Mouse (Mus musculus): ENCODE measurements around the gene A730061H03Rik. TPM values are rescaled to one million over a fixed set of nuclear protein-coding genes. Genes with fewer than 3 reads are reported as not detected.

Gene A730061H03Rik
- polyA plus RNA-seq, 1 experiment from 2014 or later: 1.4 TPM

DNA sequence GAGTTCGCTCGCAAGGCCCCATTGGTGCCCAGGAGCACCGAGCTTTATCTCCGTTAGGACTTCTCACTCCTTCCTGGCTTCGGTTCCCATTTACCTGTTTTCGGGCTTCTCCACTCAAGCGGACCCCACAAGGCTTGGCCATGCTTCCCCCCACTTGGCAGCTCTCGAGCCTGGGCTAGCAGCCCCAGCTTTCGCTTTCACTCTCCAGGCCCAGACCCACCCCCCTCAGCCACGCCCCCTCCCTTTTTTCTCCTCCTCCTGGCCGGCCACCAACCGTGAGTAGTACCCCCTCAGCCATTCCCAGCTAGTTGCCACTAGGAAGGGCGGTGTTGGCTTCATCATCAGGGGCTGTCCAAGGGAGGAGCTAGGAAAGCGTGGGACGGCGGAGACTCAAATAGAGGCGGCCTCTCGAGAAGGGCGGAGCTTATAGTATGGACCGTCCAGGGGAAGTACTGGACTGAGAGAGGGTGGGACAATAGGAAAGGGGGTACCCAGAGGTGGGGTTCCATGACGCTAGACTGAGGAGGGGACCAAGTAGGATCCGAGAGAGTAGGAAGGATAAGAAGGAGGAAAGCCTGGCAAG, 30.6 kb upstream of the A730061H03Rik start, which contains the start of gene Psme2:
Gene Psme2 (minus strand): TSS at position 366 of the 583 bp plus-strand sequence.
- Histone ChIP-seq H3K4me2 (peak within 1 kb of the TSS; percentile 88), H3K9ac (peak within 1 kb of the TSS; percentile 68), H3K9me3 (no peaks in the 10 kb centered on the region), H3K27me3 (no peaks in the 10 kb centered on the region), H3K4me1 (peaks cover 28% of the 10 kb centered on the region), H3K4me3 (peak within 1 kb of the TSS; percentile 79), H3K27ac (peak within 1 kb of the TSS; percentile 97), H3K36me3 (peaks cover 42% of the 10 kb centered on the region)
- WGBS: under 1% methylated on average over 22 of the region's 22 CpGs
- ATAC-seq (ENCODE audit: insufficient number of reproducible peaks, low FRiP score, low TSS enrichment, low read depth): peak; percentile 94

DNA sequence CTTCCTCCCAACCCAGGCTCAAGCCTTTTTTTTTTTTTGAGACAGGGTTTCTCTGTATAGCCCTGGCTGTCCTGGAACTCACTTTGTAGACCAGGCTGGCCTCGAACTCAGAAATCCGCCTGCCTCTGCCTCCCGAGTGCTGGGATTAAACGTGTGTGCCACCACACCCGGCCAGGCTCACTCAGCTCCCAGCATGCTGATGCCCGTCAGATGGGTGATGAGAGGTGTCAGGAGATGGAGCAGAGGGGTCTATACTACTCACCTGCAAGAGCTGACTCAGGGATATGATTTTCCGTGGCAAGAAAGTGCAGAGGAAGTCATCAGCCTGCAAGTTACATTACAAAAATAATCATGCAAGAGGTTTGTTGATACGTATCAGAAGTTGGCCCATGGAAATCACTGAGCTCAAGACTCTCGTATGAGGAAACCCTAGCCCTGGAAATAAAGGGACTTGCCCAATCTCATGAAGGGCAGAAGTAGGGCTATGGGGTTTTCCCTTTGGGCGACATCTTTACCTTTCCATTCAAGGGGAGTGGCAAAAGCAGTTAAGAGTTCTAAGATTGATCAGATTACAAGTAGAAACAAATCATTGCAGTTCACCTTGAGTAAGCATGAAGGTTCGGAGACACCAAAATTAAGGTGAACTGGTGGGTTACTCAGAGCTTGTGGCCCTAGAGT, 29.7 kb upstream of the A730061H03Rik start:
- no peaks in the 10 kb centered on the region for H3K27me3 ChIP-seq
- peak overlapping the region; percentile 79 for H3K4me3 ChIP-seq
- whole genome bisulfite sequencing: 77% methylated on average over 11 of the region's 11 CpGs
- H3K4me1 ChIP-seq: peaks cover 37% of the 10 kb centered on the region
- H3K9me3 ChIP-seq: no peaks in the 10 kb centered on the region
- peak overlapping the region; percentile 88 for H3K4me2 ChIP-seq
- ATAC-seq (ENCODE audit: insufficient number of reproducible peaks, low FRiP score, low TSS enrichment, low read depth): no peak
- peak overlapping the region; percentile 51; the same call in 1 of the 2 replicates for H3K9ac ChIP-seq
- peaks cover 33% of the 10 kb centered on the region for H3K36me3 ChIP-seq
- peak overlapping the region; percentile 97 for H3K27ac ChIP-seq

DNA sequence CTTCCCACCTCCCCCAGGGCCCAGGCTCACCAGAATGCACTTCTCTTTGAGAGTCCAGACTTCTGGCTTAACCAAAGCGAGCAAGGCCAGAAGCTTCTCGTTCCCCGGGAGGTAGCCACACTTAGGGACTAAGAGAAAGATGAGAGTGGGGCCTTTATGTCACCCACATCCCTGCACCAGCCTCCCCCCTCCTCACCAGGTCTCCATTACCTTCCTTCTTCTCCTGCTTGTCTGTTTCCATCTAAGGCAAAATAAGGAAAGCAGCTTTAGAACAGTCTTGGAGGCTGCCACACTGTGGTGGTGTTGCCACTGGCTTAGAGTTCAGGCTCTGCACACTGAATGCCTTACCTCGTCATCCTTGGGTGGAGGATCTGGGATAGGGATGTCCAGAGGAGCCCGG, 29.1 kb upstream of the A730061H03Rik start:
- H3K4me2 ChIP-seq: no peak overlapping the region
- ATAC-seq (ENCODE audit: insufficient number of reproducible peaks, low FRiP score, low TSS enrichment, low read depth): no peak
- no peak overlapping the region for H3K27ac ChIP-seq
- no peak overlapping the region for H3K9ac ChIP-seq
- peaks cover 26% of the 10 kb centered on the region for H3K36me3 ChIP-seq
- H3K4me3 ChIP-seq: no peak overlapping the region
- no peaks in the 10 kb centered on the region for H3K9me3 ChIP-seq
- 94% methylated on average over 5 of the region's 5 CpGs for WGBS
- peaks cover 41% of the 10 kb centered on the region for H3K4me1 ChIP-seq
- H3K27me3 ChIP-seq: no peaks in the 10 kb centered on the region

DNA sequence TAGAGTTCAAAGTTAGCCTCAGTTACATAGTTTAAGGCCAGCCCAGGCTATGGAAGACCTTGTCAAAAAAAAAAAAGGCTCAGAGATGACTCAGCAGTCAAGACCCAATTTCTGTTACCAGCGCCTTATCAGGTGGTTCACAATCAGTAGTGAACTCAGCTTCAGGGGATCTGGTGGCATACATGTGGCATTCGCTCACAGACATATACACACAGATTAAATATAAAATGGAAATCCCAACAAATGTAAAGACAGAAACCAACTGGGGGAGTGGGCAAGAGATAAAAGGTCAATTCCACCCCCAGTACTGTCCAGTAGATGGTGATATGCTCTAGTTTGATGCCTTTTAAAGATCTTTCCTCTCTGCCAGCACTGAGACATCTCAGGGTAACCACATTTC, 25.9 kb upstream of the A730061H03Rik start:
- no peak overlapping the region for H3K27ac ChIP-seq
- 92% methylated on average over 2 of the region's 2 CpGs for WGBS
- H3K4me2 ChIP-seq: no peak overlapping the region
- no peaks in the 10 kb centered on the region for H3K27me3 ChIP-seq
- H3K36me3 ChIP-seq: peaks cover 26% of the 10 kb centered on the region
- no peak overlapping the region for H3K9ac ChIP-seq
- H3K4me3 ChIP-seq: no peak overlapping the region
- H3K9me3 ChIP-seq: no peaks in the 10 kb centered on the region
- no peak for ATAC-seq (ENCODE audit: insufficient number of reproducible peaks, low FRiP score, low TSS enrichment, low read depth)
- H3K4me1 ChIP-seq: peaks cover 23% of the 10 kb centered on the region

DNA sequence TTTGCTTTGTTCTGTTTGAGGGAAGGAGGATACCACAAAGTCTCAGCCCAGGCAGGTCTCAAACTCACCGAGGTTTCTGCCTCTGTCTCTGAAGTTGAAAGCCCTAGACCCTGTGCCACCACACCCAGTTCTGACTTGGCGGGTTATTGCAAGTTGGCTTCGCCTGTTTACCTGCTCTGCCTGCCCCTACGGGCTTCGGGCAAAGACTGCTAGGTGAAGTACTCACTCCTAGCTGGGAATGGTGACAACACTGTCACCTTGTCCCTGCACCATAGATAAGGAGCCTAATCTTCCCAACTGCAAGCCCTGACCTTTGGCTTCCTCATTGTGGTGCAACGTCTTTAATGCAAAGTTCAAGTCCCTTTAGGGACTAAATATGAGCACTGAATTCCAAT, 25.4 kb upstream of the A730061H03Rik start:
- Histone ChIP-seq H3K4me1 (peaks cover 23% of the 10 kb centered on the region), H3K9me3 (no peaks in the 10 kb centered on the region), H3K4me2 (peak overlapping the region; percentile 86), H3K36me3 (peaks cover 32% of the 10 kb centered on the region), H3K27ac (no peak overlapping the region), H3K9ac (no peak overlapping the region), H3K4me3 (peak overlapping the region; percentile 51; the same call in 1 of the 2 replicates), H3K27me3 (no peaks in the 10 kb centered on the region)
- 49% methylated on average over 6 of the region's 6 CpGs for WGBS
- no peak for ATAC-seq (ENCODE audit: insufficient number of reproducible peaks, low FRiP score, low TSS enrichment, low read depth)

DNA sequence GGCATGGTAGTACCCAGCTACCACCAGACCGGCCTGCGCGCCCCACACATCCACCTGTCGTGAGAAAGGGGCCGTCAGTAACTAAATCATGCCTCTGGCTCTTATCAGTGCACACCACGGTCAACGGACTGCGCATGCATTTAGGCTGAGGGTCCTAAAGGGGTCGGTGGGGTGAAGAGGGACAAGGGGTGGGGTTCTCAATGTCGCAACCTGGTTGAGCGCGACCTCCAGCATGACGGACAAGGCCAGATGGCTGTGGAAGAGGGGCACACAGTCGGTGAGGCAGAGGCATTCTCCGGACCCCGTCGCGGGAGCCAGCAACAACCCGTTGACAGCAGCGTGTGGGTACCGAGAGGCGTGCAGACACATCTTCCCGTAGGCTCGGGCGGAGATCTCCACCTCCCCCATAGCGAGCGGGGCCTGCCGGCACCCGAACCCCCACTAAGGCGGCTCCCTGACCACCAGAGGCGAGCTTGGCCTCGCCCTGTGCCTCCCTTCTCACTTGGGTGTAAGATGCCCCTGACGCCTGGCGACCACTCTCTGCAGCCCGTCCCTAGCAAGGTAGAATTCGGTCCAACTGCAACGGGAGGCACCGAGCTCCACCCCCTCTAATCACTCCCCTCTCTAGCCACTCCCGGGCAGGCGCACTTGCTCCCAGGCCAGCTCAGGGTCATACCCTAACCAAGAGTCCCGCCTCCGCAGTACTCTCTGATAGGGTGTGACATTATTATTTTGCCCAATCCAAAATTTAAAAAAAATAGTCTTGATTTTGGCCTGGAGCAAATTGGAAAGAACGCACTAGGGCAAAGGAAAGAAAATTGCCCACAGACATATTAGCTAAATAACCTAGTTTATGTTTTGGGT, 24.7 kb upstream of the A730061H03Rik start, which contains the start of gene Emc9:
Gene Emc9 (minus strand): TSS at position 601 of the 864 bp plus-strand sequence.
- Histone ChIP-seq H3K4me3 (peak within 1 kb of the TSS; percentile 51), H3K36me3 (peaks cover 38% of the 10 kb centered on the region), H3K4me1 (peaks cover 19% of the 10 kb centered on the region), H3K9me3 (no peaks in the 10 kb centered on the region), H3K9ac (peak within 1 kb of the TSS; percentile 26), H3K27me3 (no peaks in the 10 kb centered on the region), H3K27ac (0 out of 2 replicates have a peak within 1 kb of the TSS, but pooled peaks have one; percentile 19), H3K4me2 (peak within 1 kb of the TSS; percentile 86)
- WGBS: 3% methylated on average over 38 of the region's 43 CpGs
- peak; percentile 53; the same call in 1 of the 2 replicates for ATAC-seq (ENCODE audit: insufficient number of reproducible peaks, low FRiP score, low TSS enrichment, low read depth)

DNA sequence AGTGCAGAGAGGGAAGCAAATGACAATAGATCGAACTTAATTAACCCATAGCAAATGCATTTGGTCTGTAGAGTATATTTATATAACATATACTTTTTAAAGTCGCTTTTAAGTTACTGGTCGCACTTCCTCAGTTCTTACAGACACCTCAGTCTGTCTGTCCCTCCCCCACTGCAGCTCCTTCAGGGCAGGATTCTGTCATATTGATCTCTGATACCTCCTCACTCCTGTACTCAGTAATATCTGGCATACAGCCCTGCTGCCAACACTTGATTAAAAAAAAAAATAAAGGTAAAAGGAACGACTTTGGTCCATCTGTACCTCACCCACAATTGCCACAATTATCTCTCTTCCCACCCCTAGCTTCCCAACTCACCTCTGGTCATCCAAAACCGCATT, 24.1 kb upstream of the A730061H03Rik start:
- H3K4me3 ChIP-seq: peak overlapping the region; percentile 51
- no peak overlapping the region for H3K27ac ChIP-seq
- peaks cover 15% of the 10 kb centered on the region for H3K4me1 ChIP-seq
- no peak for ATAC-seq (ENCODE audit: insufficient number of reproducible peaks, low FRiP score, low TSS enrichment, low read depth)
- no peaks in the 10 kb centered on the region for H3K9me3 ChIP-seq
- H3K4me2 ChIP-seq: peak overlapping the region; percentile 86
- peaks cover 39% of the 10 kb centered on the region for H3K36me3 ChIP-seq
- 38% methylated on average over 5 of the region's 5 CpGs for WGBS
- H3K27me3 ChIP-seq: no peaks in the 10 kb centered on the region
- H3K9ac ChIP-seq: no peak overlapping the region

DNA sequence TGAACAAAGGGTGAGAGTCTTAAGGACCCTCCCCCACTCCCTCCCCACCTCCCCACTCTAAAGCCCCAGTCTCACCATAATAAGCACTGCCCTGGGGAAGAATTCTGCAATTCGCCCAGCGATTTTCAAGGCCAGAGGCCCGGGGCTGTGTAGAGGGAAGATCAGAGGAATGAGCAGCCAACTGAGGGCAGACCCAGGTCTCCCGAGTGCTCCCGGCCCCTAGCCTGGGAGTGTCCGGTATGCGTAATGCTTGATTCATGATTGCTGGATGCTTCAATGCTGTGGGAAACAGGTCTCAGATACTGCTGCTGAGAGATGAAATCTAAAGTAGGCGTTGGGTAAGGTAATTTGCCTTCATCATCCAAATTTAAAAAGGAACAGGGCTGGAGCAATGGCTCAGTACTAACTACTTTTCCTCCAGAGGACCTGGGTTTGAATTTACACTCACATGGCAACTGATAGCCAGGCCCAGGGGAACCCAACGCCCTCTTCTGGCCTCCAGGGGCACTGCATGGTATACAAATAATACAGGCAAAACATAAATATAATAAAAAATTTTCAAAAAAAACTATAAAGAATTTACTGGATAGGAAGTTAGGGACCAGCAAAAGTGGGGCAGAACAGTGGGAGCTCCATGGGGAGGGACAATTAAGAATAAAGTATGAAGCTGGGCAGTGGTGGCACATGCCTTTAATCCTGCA, 21.9 kb upstream of the A730061H03Rik start:
- no peak overlapping the region for H3K27ac ChIP-seq
- H3K4me3 ChIP-seq: no peak overlapping the region
- ATAC-seq (ENCODE audit: insufficient number of reproducible peaks, low FRiP score, low TSS enrichment, low read depth): no peak
- 63% methylated on average over 9 of the region's 9 CpGs for WGBS
- peaks cover 24% of the 10 kb centered on the region for H3K36me3 ChIP-seq
- no peak overlapping the region for H3K4me2 ChIP-seq
- no peak overlapping the region for H3K9ac ChIP-seq
- H3K9me3 ChIP-seq: no peaks in the 10 kb centered on the region
- H3K27me3 ChIP-seq: no peaks in the 10 kb centered on the region
- H3K4me1 ChIP-seq: peaks cover 18% of the 10 kb centered on the region

DNA sequence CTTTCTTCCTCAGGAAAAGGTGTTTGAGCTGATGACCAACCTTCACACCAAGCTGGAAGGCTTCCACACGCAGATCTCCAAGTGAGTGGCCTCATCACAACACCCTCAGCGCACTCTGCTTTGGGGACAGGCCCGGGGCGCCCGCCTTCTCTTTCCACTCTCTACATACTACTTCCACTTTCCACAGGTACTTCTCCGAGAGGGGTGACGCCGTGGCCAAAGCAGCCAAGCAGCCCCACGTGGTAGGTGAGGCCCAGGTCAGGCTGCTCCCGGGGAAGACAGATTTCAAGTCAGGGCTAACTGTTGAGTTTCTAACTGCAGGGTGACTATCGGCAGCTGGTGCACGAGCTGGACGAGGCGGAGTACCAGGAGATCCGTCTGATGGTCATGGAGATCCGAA, 20.5 kb upstream of the A730061H03Rik start:
- Histone ChIP-seq H3K27me3 (no peaks in the 10 kb centered on the region), H3K27ac (no peak overlapping the region), H3K36me3 (peaks cover 21% of the 10 kb centered on the region), H3K4me2 (no peak overlapping the region), H3K9me3 (no peaks in the 10 kb centered on the region), H3K4me3 (no peak overlapping the region), H3K9ac (no peak overlapping the region), H3K4me1 (peaks cover 21% of the 10 kb centered on the region)
- no peak for ATAC-seq (ENCODE audit: insufficient number of reproducible peaks, low FRiP score, low TSS enrichment, low read depth)
- WGBS: 91% methylated on average over 16 of the region's 16 CpGs

DNA sequence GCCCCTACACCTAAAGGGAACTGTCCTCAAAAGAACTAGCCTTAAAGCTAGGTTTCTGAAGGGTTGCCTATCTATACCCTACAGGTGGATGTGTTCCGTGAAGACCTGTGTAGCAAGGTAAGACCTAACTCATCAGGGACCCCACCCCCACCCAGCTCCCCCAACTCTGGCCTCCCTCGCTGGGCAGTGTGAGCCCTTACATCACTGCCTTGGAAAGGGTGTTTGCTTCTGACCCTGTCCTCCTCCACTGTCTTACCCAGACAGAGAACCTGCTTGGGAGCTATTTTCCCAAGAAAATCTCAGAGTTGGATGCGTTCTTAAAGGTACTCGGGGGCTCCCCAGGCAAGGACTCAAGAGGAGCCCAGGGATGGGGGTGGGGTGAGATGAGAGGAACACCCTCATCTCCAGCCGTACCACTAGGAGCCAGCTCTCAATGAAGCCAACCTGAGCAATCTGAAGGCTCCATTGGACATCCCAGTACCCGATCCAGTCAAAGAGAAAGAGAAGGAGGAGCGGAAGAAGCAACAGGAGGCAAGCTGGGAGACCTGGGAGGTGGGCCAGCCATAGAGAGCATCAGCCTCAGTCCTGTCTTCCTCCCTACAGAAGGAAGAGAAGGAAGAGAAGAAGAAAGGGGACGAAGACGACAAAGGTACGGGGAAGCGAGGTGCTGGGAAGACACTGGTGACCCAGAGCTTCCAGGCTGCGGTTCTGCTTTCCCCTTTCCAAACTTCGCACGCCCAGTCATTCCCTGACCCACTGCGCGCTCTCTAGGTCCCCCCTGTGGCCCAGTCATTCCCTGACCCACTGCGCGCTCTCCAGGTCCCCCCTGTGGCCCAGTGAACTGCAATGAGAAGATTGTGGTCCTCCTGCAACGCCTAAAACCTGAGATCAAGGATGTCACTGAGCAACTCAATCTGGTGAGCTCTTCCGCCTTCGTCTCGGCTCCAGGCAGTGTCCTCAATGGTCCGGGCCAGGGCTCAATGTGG, 19.6 kb upstream of the A730061H03Rik start:
- WGBS: 88% methylated on average over 23 of the region's 23 CpGs
- ATAC-seq (ENCODE audit: insufficient number of reproducible peaks, low FRiP score, low TSS enrichment, low read depth): no peak

More for the DNA sequence above, 19.6 kb upstream of the A730061H03Rik start:
- H3K4me1 ChIP-seq: peaks cover 12% of the 10 kb centered on the region
- H3K9ac ChIP-seq: no peak overlapping the region
- no peak overlapping the region for H3K4me3 ChIP-seq
- no peak overlapping the region for H3K27ac ChIP-seq
- H3K9me3 ChIP-seq: no peaks in the 10 kb centered on the region
- peaks cover 21% of the 10 kb centered on the region for H3K36me3 ChIP-seq
- H3K4me2 ChIP-seq: no peak overlapping the region
- no peaks in the 10 kb centered on the region for H3K27me3 ChIP-seq
